Mouse (Mus musculus) fibroblast of lung, adult 2 months (primary cell): Measurements from ENCODE around the gene Hpn.

Source experiments
- DNase-seq: peaks from one replicate; pipeline ENCODE4 v3.0.0-alpha.2; 2011; ENCODE audit warnings: low read depth

Hpn gene

GRCm38 (mm10) chr7:31115182-31115581 lies at the start of gene Hpn:
TSS of gene Hpn (minus strand) at chr7:31115290.
- DNase-seq = no peak

DNA sequence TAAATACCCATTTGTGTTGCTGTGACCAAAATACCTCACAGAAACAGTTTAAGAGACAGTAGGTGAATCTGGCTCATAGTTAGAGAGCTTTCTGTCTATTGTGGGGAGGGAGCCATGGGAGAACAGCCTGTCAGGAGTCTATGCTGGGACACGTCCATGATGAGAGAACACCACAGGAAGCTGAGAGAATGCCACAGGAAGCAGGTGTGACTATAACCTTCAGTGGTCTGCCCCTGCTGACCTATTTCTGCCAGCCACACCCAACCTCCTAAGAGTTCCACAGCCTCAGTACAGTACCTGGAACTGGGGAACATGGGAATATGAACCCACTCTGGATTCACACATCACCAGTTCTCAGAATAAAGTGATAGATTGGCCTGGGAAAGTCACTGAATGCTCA lies 49.7 kb upstream of the Hpn start:
- DNase-seq = no peak

DNA sequence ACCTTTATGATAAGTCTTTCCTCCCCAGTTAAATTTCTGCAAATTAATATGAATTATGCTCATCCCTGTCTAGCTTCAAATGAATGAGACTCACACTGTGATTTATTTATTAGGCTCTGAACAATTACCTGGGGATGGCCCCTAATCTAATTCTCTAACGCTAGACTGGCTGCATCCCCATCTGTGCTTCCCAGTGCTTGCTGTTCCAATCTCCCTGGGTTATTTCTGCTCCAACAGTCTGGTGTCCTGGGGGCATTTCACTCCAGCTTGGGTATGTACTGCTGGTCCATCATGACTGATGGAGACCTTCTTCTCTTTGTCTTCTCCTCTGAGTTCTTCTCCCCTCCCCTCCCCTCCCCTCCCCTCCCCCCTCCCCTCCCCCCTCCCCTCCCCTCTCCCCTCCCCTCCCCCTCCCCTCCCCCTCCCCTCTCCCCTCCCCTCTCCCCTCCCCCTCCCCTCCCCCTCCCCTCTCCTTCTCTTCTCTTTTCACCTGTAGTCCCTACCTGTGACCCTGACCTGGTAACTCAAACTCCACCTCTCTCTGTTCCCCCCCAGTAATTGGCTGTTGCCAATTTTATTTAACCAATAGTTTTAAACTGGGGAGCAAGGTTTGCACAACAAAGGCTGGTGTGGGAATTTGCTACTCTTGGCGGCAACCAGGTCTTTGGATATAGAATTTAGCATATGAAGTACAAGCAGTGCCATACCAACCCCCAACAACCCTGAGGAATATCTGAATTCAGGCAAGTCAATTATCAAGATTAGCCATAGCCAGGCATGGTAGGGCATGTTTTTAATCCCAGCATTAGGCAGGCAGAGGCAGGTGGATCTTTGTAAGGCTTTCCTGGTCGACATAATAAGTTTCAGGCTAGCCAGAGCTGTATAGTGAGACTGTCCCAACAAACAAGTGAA lies 48.8 kb upstream of the Hpn start:
- DNase-seq = no peak

DNA sequence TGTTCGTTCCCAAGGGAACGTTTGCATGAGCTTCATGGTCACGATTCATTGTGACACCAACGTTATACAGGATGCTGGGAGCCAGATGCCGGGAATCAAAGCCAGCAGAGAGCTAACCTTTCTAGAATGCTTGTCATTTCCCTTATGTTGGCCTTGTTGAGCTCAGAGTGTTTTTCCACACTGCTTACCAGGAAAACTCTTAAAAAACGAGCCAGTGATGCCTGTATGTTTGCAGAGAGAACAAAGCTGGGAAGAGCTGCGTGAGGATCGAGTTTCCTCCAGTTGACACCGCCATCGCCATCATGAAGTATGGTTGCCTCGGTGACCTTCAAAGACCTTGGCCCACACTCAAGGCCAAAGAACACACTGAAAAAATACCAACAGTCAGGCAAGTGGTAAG lies 47.2 kb upstream of the Hpn start:
- no peak for DNase-seq

DNA sequence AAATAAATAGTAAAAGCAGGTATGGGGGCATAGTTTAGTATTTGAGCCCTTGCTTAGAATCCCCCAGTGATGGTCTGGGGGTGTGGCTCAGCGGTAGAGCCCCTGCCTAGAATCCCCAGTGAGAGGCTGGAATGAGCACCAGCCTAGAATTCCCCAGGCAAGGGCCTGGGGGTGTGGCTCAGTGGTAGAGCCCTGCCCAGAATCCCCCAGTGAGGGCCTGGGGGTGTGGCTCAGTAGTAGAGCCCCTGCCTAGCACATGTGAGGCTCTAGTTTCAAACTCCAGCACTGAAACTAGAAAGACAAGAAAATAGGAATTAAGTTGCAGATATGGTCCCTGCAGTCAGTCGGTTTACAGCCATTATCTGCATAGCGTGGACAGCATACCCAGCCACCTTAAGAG lies 46.7 kb upstream of the Hpn start:
- DNase-seq = no peak

DNA sequence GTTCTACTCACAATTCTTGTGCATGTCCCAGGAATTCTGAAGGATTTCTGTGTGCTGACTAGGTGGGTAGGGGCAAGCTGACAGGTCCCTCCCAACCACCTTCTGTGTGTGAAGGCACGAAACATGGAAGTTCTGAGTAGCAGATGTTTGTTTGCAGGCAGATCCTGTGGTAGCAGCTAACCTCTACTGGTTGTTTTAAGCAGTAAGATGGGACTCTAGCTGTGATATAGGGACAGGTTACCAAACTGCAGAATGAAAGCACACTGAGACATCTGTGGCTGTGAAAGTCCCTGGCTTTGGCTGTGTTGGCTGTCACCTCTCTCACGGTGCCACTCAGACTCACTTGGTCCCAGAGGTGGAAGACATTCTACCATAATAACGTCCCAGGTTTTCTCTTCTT lies 46.2 kb upstream of the Hpn start:
- no peak for DNase-seq

GRCm38 (mm10) chr7:31160763-31161162 lies 45.7 kb upstream of the Hpn start:
- DNase-seq = peak; percentile 28

DNA sequence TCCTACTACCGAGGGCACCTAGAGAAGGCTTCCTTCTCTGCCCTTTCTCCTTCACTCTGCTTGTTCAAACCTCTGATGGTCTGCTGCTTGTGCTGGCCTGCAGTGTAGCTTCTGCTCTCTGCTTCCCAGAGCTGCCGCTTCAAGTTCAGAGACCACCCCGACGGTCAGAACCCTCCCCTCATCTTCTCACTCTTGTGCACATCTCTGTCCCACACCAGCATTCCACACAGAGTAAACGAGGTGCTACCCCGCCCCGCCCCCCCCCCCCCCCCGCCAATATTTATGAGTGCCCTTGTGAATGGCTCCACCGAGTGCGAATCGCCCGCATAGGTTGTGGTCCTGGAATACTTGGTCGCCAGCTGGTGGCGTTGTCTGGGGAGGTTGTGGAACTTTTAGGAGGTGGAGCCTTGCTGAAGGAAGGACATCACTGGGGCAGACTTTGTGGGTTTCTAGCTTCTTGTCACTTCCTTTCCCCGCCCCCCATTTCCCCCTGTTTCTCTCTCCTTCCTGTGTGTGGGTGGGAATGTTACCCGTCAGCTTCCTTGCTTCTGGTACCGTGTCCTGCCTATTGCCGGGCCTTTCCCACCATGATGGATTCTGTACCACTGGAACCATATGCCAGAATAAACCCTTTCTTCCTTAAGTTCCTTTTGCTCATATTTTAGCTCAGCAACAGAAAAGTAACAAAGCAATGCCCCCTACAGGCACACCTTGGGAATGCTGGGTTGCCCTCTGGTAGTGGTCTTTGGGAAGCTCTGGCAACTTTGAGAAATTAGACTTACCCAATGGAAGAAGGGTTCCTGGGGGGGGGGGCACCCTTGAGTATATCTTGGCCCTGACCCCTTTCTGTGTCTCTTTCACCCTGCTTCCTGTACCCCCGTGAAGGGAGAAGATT lies 41.2 kb upstream of the Hpn start:
- no peak for DNase-seq

DNA sequence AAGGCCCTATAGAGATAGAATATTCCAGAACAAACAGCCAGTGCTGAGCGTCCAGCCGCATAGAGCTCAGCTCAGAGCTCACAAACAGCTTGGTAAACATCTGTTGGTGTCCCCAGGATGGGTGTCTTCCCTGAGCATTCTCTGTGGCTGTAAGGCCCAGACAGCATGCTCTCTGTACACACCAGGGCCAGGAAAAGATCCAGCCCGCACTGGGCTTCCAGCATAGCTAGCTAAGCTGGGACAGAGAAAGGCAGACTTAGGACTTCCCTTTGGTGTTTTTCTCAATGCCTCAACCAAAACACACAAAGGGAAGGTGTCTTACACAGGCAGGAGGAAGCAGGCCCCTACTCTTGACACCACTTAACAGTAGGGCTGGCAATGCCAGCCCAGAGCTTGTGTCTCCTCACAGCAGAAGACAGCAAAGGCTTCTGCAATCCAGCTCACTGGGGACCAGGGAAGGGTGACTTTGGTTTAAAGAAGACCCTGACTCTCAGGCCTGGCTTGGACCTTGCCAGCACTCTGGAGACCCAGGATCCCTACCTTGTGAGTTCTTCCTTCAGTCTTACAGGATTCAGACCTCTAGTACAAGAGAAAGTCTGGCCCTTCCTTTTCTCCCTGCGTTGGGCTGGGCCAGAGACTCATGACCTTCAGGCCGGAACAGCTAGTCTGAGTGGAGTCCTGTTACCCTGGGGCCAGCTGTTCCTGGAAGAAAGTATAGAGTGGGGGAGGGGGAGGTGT lies 40.4 kb upstream of the Hpn start, which contains the start of gene Gramd1a:
Gene Gramd1a (minus strand): TSS at position 601 of the 738 bp plus-strand sequence.
- no peak for DNase-seq

- DNase-seq = no peak
These were observed 38.6 kb upstream of the Hpn start for GRCm38 (mm10) chr7:31153536-31154320.

- DNase-seq = peak; percentile 52
These were observed 36.5 kb upstream of the Hpn start for GRCm38 (mm10) chr7:31151301-31152241.

GRCm38 (mm10) chr7:31150566-31151300 lies 35.6 kb upstream of the Hpn start:
- peak; percentile 67 for DNase-seq

DNA sequence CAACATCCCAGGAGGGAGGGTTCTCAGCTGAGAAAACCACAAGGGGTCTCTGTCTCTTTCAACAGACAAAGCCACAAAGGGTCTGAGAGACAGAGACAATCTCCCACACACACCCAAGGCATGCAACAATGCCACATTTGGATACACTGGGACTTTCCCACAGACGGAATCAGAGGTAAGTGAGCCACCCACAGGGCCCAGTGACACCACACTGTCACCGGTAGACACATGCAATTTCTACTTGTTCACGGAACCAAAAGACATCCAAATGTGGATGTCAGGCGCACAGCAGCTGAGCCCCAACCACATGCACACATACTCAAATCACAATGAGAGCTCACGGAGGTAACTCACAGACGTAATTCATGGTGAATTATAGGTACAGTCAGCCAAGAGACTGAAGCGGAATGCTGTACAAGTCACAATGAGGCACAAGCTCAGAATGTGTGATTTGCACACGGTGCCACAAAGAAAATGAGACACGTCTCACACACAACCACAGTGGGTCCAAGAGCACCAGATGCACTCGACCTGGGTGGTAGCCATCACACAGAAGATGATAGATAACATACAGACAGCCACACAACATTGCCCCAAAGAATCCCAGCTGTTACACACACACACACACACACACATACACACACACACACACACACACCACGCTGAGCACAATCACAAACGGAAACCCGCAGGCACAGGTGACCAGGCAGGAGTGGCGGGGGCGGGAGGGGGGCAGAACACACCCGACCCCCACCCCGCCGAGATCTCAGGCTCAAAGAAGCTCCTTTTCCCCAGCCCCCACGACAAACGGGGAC lies 34.9 kb upstream of the Hpn start:
- no peak for DNase-seq

DNA sequence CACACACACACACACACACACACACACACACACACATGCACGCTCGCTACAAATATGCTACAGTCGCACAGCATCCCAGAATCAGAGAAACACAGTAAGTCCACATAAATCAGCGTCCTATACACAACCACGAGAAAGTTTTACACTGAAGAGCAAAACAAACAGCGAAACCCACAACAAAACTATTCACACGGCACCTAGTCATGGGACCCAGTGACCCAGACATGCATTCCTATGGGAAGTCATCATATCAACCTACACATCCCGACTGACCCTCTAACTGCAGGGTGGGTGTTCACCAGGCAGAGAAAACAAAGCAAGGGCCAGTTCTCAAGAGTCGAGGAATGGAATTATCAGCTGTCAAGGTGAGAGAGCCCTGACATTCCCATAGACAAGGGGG lies 34.2 kb upstream of the Hpn start:
- DNase-seq = no peak

- DNase-seq = no peak
These were observed 33.7 kb upstream of the Hpn start for GRCm38 (mm10) chr7:31148756-31149155.

GRCm38 (mm10) chr7:31148086-31148485 lies 33.0 kb upstream of the Hpn start:
- DNase-seq = no peak

GRCm38 (mm10) chr7:31145596-31146160 lies 30.6 kb upstream of the Hpn start:
- DNase-seq = no peak

DNA sequence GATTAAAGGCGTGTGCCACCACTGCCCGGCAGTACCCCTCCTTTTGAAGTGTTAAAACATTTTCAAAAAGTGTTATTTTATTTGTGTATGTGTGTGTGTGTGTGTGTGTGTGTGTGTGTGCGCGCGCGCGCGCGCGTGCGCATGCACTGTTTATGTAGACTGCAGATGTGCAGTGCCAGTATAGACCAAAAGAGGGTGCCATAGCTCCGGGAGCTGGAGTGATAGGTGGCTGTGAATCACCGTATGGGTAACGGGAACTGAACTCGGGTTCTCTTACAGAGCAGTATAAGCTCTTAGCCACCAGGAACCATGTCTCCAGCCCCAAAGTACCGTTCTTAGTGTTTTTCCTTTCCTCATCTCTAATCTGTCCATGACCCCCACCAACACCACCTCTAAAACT lies 29.8 kb upstream of the Hpn start:
- DNase-seq = no peak
